Mouse (Mus musculus) lung, postnatal 0 days (tissue): Measurements from ENCODE around the gene Prkag1.

ENCODE experiments used
- CTCF ChIP-seq: IDR thresholded peaks from 2 replicates; pipeline ENCODE4 v1.5.1; 2016; ENCODE audit warnings: antibody characterized with exemption, mild to moderate bottlenecking
- EP300 ChIP-seq: IDR thresholded peaks from 2 replicates; pipeline ENCODE4 v1.6.1; 2016; ENCODE audit warnings: antibody characterized with exemption, mild to moderate bottlenecking, control low read depth

- TF ChIP-seq CTCF (peak; percentile 3; the same call in 1 of the 2 replicates), EP300 (no peak)
Measured at GRCm38 (mm10) chr15:98807895-98808650, 23.2 kb downstream of the Prkag1 start.
